Mouse (Mus musculus) layer of hippocampus, adult 2 months (tissue): Measurements from ENCODE around the gene Adk. TPM values are rescaled to one million over a fixed set of nuclear protein-coding genes. Genes with fewer than 3 reads are reported as not detected.

Source experiments
- DNase-seq, 2 experiments: peaks; one replicate each; pipeline ENCODE4 v3.0.0; 2022; ENCODE audit warnings: low spot score in 2 of 2
- H3K27ac ChIP-seq: fragments of 200-600 bp; 2 replicates; pipeline ENCODE4 v1.8.1; 2022
- H3K4me3 ChIP-seq: fragments of 200-600 bp; 2 replicates; pipeline ENCODE4 v1.8.1; 2022; ENCODE audit warnings: mild to moderate bottlenecking
- CTCF ChIP-seq: fragments of 200-600 bp; conservative IDR thresholded peaks from 2 replicates; pipeline ENCODE4 v1.8.1; 2022; ENCODE audit warnings: antibody characterized with exemption, mild to moderate bottlenecking, moderate library complexity
- total RNA-seq, 2 experiments: library from RNA; stranded (reverse); gene quantifications; 2 replicates each; pipeline ENCODE4 v1.2.3; 2021

Adk gene
- total RNA-seq, 2 experiments from 2014 or later = 62.5 to 72.3 TPM

DNA sequence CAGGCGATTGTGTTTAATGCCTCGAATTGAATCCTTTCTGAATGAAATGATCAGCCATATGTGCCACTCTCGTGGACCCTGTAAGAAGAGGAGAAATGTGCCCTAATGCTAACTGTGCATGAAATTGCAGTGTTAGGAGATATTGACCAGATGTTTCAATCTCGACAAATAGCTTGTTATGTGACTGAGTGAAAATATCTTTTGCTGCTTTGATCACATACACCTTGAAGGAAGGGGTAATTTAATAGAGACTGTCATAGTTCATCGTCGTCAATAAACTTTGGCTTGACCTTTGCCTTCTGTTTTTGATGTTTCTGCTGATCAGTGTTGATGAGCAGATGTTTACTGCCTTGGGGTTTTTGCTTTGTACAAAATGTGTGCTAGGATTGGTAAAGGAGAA is 171.1 kb downstream of the Adk start:
- TF ChIP-seq CTCF = no peak
- Histone ChIP-seq H3K27ac (no peak overlapping the region), H3K4me3 (no peak overlapping the region)
- no peak for DNase-seq

DNA sequence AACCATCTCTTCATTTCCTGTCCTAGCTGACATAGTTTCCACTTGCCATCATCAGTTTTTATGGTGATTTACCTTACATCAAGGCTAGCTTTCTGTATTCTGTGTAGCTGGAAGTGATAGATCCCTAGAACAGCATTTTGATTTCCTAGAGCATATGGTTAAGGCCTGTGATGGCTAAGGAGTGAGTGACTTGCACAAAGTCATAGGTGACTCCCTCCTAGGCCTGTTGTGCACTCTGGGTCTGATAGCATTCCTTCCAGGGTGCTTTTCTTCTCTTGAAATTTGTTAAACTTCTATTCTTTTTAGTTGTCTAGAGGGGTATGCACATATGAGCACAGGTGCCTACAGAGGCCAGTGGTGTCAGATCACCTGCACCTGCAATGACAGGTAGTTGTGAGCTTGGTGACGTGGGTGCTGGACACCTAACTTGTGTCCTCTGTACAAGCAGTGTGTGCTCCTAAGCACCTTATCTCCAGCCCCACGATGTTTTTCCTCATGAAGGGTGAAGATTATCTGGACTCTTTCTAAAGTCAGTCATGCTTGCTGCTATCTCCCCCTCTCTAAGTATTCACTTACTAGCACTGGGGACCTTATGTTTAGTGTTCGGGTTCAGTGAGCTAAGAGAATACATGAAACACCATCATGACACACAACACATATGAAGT is 171.7 kb downstream of the Adk start:
- TF ChIP-seq CTCF = no peak
- Histone ChIP-seq H3K27ac (no peak overlapping the region), H3K4me3 (no peak overlapping the region)
- no peak for DNase-seq

DNA sequence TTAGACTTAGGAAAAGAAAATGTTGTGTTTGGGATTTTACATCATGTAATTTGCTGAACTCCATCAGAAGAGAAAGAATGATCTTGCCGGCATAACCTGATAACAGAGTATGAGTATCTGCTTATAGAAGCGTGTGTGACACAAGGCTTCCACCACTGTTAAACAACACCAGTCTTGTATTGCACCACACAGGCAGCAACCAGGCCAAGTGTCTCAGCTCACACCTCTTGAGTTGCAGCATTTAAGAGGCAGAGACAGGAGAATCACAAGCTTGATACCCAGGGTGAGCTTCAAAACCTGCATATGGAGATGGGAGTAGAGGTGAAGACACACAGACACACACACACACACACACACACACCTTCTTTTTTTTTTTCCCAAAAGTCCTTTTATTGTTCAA is 184.7 kb downstream of the Adk start:
- no peak for DNase-seq
- Histone ChIP-seq H3K4me3 (no peak overlapping the region), H3K27ac (no peak overlapping the region)
- TF ChIP-seq CTCF = no peak

DNA sequence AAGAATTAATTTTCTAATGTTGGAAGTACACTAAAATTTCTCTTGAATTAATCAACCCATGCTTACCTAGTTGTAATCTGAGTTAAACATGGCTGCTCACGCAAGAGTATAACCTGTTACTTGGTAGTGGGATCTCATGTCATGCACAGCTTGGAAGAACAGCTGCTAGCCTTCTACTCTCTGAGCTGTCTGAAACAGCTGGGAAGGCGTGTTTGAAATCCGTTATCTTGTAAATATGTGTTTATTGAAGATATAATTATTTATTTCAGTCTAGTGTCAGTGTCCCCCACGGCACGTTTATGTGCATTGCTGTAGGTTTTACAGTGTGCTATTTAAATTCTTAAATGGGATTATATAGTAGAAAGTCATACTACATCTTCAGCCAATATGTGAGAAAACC is 188.7 kb downstream of the Adk start:
- Histone ChIP-seq H3K27ac (no peak overlapping the region), H3K4me3 (no peak overlapping the region)
- TF ChIP-seq CTCF = no peak
- no peak for DNase-seq

DNA sequence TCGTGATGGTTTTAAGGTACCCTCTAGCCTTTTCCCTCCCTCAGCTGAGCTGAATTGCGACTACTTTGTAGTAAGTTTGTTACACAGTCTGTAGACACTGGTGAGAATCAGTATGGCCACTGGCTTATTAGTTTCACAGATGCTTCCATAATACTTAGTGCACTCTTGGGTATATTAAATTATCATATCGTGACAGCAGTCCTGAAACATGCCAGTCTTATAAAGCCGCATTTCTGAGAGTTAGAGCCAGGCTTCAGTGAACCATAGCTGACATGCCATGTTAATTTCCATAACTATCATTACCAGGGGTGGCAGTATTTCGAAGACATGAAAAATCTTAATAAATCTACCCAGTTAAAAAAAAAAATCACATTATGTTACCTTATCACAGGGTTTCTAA is 199.0 kb downstream of the Adk start:
- peak; percentile 46 for TF ChIP-seq CTCF
- H3K27ac ChIP-seq = peak overlapping the region; percentile 90
- DNase-seq = no peak
- no peak overlapping the region for H3K4me3 ChIP-seq

DNA sequence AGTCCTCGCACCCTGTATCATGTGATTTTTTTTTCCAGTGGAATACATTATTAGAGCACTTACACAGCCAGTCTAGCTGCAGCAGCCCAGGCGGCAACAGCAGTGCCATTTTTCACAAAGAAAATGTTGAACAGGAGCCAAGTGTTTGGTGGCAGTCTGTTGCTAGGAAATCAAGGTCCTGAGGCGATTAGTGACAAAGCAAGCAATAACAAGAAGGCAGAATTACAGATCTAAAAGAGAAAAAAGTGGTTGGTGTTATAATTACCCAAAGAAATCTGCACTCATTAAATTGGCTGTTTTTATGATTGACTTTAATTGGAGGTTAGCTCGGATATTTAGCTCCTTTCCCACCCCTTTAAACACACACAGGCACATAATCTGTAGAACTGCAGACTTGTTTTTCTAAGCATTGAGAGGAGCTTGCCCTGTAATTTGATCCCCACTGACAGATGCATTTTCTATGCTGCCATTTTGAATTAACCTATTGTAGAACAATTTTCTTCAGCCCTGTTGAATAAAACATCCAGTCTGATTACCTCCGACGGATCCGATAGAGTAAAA is 200.0 kb downstream of the Adk start:
- TF ChIP-seq CTCF = no peak
- H3K4me3 ChIP-seq = peak overlapping the region; percentile 9
- H3K27ac ChIP-seq = peak overlapping the region; percentile 90
- peak; percentile 68 to 84 for DNase-seq

DNA sequence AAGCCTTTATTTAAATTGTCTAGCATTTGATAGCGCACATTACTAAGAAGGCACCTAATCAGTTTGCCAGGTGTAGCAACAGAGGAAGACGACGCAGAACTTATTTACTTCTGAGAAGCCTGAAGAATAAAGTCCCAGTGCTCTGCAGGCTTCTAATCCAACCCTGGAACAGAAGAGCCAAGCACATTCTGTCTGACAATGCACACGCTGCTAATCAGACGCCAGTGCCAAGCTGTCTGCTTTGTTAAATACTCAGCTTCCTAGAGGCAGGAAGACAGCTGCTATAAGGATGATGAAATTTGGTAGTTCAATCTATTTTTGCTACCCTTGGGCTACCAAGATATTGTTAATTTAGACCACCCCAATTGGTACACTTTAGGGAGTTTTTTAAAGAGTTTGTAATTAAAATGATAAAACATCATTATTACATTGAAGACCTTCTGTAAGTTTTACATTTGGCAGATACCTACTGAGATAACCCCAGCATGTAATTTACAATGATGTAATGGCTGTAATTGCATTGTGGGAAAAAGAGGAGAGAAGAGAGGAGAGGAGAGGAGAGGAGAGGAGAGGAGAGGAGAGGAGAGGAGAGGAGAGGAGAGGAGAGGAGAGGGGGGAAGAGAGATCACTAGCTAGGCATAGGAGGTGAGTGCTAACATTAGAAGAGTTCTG is 201.1 kb downstream of the Adk start:
- H3K4me3 ChIP-seq = peak overlapping the region; percentile 8
- peak overlapping the region; percentile 90 for H3K27ac ChIP-seq
- DNase-seq = peak; percentile 47 to 61
- no peak for TF ChIP-seq CTCF

DNA sequence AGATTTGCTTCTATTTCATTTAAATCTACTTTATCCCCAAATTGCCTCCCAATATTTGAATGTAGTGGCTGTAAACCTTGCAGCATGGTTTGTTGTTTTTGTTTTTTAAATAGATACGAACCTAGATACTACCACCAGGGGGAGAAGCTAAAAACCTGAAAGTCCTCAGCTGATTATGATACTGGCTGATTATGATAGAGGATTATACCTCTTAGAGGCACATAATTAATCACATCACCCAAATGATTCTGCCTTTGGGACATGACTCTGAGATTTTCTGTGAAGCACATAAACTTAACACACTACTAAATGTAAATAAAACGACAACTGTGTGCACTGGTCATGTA is 201.6 kb downstream of the Adk start:
- no peak for DNase-seq
- peak; percentile 77 for TF ChIP-seq CTCF
- Histone ChIP-seq H3K27ac (peak overlapping the region; percentile 90), H3K4me3 (no peak overlapping the region; the same call in 1 of the 2 replicates)

DNA sequence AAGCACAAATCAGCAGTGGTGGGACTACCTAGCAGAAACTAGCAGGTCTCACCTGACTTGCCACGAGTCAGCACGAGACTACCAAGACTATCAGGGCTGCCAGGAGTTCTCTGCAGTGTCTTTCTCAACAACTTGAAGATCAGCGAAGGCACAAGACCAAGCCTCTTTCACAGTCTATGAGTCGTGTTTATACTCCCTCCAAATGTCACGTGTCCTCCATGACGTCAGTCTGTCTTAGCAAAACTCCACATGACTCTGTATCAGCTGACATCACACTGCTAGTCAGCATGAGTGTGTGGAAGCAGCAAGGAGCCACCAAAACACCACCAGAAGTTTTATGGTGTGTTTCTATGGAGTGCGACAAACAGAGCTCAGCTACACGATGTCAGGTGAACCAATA is 215.9 kb downstream of the Adk start:
- TF ChIP-seq CTCF = no peak
- no peak for DNase-seq
- H3K27ac ChIP-seq = no peak overlapping the region
- no peak overlapping the region for H3K4me3 ChIP-seq

DNA sequence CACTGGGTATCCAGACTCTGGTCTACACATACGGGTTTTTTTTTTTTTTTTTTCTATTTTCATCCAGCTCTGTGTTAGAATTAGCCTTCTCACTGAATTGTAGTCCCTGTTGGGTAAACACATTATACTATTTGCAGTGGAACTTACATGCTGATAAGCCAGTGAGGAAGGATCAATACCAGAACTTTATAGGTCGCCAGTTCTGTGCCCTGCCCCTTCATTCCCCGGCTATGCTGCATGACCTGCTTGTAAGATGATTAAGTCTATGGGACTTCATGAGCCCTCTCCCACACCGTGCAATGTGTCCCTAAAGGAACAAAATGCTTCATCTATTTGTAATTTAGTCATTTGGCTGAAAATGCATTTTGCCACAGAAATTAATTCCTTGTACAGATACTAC is 219.1 kb downstream of the Adk start:
- TF ChIP-seq CTCF = no peak
- H3K27ac ChIP-seq = no peak overlapping the region
- no peak for DNase-seq
- H3K4me3 ChIP-seq = no peak overlapping the region

DNA sequence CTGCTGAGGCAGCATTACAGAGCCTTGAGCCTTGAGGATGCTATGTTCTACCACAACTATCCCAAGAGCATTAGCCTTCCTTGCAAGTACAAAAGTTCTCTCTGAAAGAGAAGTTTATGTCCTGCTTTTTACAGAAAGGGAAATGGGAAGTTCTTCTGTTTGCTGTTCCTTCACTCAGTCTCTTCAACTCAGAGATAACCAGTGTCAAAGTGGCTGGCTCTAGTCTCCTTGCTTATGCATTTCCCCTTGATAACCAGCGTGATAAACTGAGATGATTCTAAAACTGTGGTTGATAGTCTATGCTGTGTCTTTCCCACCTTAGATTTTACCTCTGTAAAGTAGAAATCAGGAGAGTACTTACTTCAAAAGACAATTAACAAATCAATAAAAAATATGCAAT is 223.4 kb downstream of the Adk start:
- no peak overlapping the region for H3K27ac ChIP-seq
- TF ChIP-seq CTCF = no peak
- H3K4me3 ChIP-seq = no peak overlapping the region
- no peak for DNase-seq

DNA sequence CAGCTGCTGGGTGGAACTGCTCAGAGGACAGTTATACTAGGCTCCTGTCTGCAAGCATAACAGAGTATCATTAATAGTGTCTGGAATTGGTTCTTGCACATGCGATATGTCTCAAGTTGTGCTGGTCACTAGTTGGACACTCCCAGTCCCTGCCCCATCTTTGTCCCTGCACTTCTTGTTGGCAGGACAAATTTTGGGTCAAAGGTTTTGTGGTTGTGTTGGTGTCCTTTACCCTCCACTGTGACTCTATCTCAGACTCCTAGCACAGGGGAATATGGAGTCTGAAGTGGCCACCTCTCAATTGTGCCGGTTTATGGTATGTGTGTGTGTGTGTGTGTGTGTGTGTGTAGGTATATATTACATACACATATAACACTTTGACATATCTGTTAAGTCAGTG is 225.9 kb downstream of the Adk start:
- no peak overlapping the region for H3K4me3 ChIP-seq
- H3K27ac ChIP-seq = no peak overlapping the region
- no peak for DNase-seq
- TF ChIP-seq CTCF = no peak

DNA sequence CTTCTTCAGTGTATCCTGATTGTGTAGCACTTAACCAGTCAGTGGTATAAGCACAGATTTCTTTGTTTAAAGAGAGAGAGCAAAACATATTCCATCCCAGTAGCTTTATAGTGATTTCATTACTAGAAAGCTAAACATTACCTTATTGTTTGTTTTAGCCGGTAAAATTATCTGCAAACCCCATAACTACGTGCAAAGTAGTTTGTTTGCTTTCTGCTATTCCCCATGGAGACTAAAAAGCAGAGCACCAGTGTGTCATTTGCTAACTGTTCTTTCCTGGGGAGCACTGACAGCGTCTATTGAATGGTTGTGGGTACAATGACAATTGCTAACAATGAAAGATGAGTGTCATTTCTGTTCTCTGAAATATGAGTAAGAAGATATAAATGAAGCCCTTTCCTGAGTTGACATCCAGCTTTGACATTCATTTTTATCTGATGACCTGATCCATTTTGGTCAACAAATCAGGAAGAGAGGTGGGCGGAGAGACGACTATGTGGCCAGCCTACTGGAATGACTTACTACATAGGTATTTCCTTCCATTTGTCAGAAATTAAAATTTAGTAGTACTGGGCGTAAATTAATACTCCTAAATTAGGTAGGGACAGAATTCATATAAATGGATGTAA is 226.6 kb downstream of the Adk start:
- TF ChIP-seq CTCF = no peak
- no peak overlapping the region for H3K27ac ChIP-seq
- no peak overlapping the region for H3K4me3 ChIP-seq
- no peak for DNase-seq

DNA sequence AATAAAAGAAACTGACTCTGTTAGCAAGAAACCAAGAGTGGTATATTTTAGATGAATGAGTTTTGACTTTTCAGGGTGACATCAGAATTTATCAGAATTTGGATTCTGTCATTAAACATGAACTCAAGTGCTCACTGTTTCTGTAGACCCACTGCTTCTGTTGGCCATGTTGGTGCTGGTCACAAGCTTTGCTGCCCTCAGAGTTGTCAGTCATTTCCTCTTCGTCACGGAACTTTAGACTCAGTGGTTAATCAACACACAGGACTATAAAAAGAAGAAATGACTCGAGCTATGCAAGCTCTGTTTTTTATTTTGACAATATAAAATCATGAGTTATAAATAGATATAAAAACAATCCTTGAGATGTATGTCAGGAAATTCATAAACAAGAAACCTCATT is 228.1 kb downstream of the Adk start:
- TF ChIP-seq CTCF = no peak
- Histone ChIP-seq H3K4me3 (no peak overlapping the region), H3K27ac (no peak overlapping the region)
- no peak for DNase-seq
